Mouse (Mus musculus) forebrain, embryonic 14.5 days (tissue): Measurements from ENCODE around the gene Tulp3. TPM values are rescaled to one million over a fixed set of nuclear protein-coding genes. Genes with fewer than 3 reads are reported as not detected.
"Not testable (repeated sequence)": the region's sequence is repeated elsewhere in the genome, so short reads cannot be mapped to it uniquely, and the experiment has no call there.

Source experiments
- ATAC-seq: fragments of 200-750 bp; cut with Nextera tagmentation; 2 replicates; pipeline ENCODE4 v1.8.0; 2017; ENCODE audit warnings: mild to moderate bottlenecking, moderate library complexity
- DNase-seq: peaks from one replicate; pipeline ENCODE4 v3.0.0-alpha.2; 2015; ENCODE audit warnings: low spot score
- H3K27ac ChIP-seq: fragments of 300-500 bp; sonication (generic); 2 replicates; pipeline ENCODE4 v1.5.1; 2014; ENCODE audit warnings: low read depth, mild to moderate bottlenecking, control low read depth, low read length, moderate library complexity
- H3K27me3 ChIP-seq: fragments of 300-500 bp; sonication (generic); replicated peaks from 2 replicates; pipeline ENCODE4 v1.6.1; 2014; ENCODE audit warnings: low read length, control low read depth, mixed read lengths; ENCODE audit not compliant: control insufficient read depth, insufficient read depth
- H3K36me3 ChIP-seq: fragments of 300-500 bp; sonication (generic); 2 replicates; pipeline ENCODE4 v1.6.1; 2014; ENCODE audit warnings: low read length, control low read depth; ENCODE audit not compliant: control insufficient read depth, insufficient read depth
- H3K4me1 ChIP-seq: fragments of 300-500 bp; sonication (generic); 2 replicates; pipeline ENCODE4 v1.6.1; 2014; ENCODE audit warnings: antibody characterized with exemption, low read length, control low read depth; ENCODE audit not compliant: control insufficient read depth, insufficient read depth
- H3K4me2 ChIP-seq: fragments of 300-500 bp; sonication (generic); 2 replicates; pipeline ENCODE4 v1.6.1; 2014; ENCODE audit warnings: mild to moderate bottlenecking, control low read depth, low read length
- H3K4me3 ChIP-seq: fragments of 300-500 bp; sonication (generic); 2 replicates; pipeline ENCODE4 v1.5.1; 2014; ENCODE audit warnings: low read depth, low read length, control low read depth
- H3K9ac ChIP-seq: fragments of 300-500 bp; sonication (generic); 2 replicates; pipeline ENCODE4 v1.6.1; 2014; ENCODE audit warnings: mild to moderate bottlenecking, low read length, control low read depth, moderate library complexity
- H3K9me3 ChIP-seq: fragments of 300-500 bp; sonication (generic); replicated peaks from 2 replicates; pipeline ENCODE4 v1.6.1; 2016; ENCODE audit warnings: low read length, control low read depth, mixed read lengths; ENCODE audit not compliant: control insufficient read depth
- WGBS: fragments of 180-500 bp; shearing (Covaris S2); extraction: QIAGEN DNeasy Blood & Tissue Kit; methylation state at CpG from one replicate; pipeline ENCODE4 v1.1.7; 2014; 5-methylcytosine and 5-hydroxymethylcytosine counted together
- polyA plus RNA-seq: library from polyadenylated mRNA; unstranded; fragments of >200 nt; fragmentation: Nextera tagmentation; extraction: Ambion mirVana; gene quantifications from 2 replicates; pipeline ENCODE4 v1.2.1, GENCODE M21; 2014

Tulp3 gene
- polyA plus RNA-seq, 1 experiment from 2014 or later: 10.4 TPM

DNA sequence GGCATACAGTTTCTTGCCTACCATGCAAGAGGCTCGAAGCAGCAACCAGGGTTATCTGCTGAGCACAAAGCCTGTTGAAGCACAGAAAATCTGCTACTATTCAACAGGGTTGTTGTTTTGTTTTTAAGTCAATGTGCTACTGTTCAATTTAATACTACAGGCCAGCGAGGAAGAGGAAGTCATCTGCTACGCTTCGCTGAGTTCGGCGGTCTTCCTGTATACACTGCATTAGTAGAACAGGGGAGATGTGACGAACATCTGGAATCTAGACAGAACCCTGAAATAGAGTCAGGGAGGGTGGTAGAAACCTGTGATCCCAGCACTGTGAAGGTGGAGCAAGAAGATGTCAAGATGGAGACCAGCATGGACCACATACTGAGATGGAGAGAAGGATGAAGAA lies 28.1 kb upstream of the Tulp3 start:
- DNase-seq (no peak), ATAC-seq (no peak)
- no peak overlapping the region for H3K4me2 ChIP-seq
- 72% methylated on average over 7 of the region's 7 CpGs for WGBS
- H3K27me3 ChIP-seq: no peaks in the 10 kb centered on the region
- no peaks in the 10 kb centered on the region for H3K9me3 ChIP-seq
- H3K4me1 ChIP-seq: no peaks in the 10 kb centered on the region
- no peak overlapping the region for H3K27ac ChIP-seq
- no peaks in the 10 kb centered on the region for H3K36me3 ChIP-seq
- no peak overlapping the region for H3K9ac ChIP-seq
- H3K4me3 ChIP-seq: no peak overlapping the region

DNA sequence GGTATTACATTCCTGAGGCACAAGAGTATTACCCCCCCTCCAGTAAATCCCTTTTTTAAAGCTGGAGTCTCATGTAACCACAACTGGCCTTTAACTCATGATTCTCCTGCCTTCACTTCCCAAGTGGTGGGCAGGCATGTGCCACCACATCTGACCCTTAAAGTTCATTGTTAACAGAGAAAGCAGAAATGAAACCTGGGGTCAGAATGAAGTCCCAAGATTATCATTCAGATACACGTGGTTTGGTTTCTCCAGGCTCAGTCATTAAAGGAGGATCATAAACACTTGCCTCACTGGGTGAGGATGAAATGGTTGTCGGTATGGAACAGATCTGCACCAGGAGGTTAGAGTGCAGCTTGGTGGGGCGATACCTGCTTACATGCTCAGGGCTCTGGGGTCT lies 25.6 kb upstream of the Tulp3 start:
- 84% methylated on average over 3 of the region's 3 CpGs for WGBS
- no peak for ATAC-seq
- no peaks in the 10 kb centered on the region for H3K4me1 ChIP-seq

DNA sequence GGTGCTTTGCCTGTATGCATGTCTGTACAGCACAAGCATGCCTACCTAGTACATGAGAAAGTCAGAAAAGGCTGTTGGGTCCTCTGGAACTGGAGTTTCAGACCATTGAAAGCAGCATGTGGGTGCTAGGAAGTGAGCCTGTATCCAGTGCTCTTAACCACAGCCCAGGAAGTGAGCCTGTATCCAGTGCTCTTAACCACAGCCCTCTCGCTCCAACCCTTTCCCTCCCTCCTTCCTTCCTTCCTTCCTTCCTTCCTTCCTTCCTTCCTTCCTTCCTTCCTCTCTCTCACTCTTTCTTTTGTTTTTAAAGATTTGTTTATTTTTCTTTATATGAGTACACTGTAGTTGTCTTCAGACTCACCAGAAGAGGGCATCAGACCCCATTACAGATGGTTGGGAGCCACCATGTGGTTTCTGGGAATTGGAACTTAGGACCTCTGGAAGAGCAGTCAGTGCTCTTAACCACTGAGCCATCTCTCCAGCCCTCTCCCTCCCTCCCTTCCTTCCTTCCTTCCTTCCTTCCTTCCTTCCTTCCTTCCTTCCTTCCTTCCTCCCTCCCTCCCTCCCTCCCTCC lies 25.0 kb upstream of the Tulp3 start:
- 93% methylated on average over 1 of the region's 1 CpGs for WGBS
- ATAC-seq, H3K4me2 ChIP-seq, H3K4me1 ChIP-seq, H3K27ac ChIP-seq, DNase-seq, H3K9me3 ChIP-seq, H3K4me3 ChIP-seq, H3K27me3 ChIP-seq, H3K36me3 ChIP-seq, H3K9ac ChIP-seq: not testable (repeated sequence)

More for the DNA sequence above, 25.6 kb upstream of the Tulp3 start:
- Histone ChIP-seq H3K27me3 (no peaks in the 10 kb centered on the region), H3K9me3 (no peaks in the 10 kb centered on the region), H3K27ac (no peak overlapping the region), H3K36me3 (peaks cover 6% of the 10 kb centered on the region; the same call in 1 of the 2 replicates), H3K4me2 (no peak overlapping the region), H3K9ac (no peak overlapping the region), H3K4me3 (no peak overlapping the region)
- DNase-seq: no peak

GRCm38 (mm10) chr6:128379636-128380035 lies 24.0 kb upstream of the Tulp3 start:
- no peak overlapping the region for H3K9ac ChIP-seq
- no peaks in the 10 kb centered on the region for H3K4me1 ChIP-seq
- 85% methylated on average over 16 of the region's 16 CpGs for WGBS
- H3K27ac ChIP-seq: no peak overlapping the region
- no peaks in the 10 kb centered on the region for H3K9me3 ChIP-seq
- H3K4me2 ChIP-seq: no peak overlapping the region
- DNase-seq: no peak
- no peak overlapping the region for H3K4me3 ChIP-seq
- no peaks in the 10 kb centered on the region for H3K27me3 ChIP-seq
- no peak for ATAC-seq
- peaks cover 6% of the 10 kb centered on the region; the same call in 1 of the 2 replicates for H3K36me3 ChIP-seq

- Histone ChIP-seq H3K9ac (no peak overlapping the region), H3K9me3 (no peaks in the 10 kb centered on the region), H3K27ac (no peak overlapping the region), H3K4me2 (no peak overlapping the region), H3K4me1 (no peaks in the 10 kb centered on the region), H3K36me3 (peaks cover 33% of the 10 kb centered on the region), H3K27me3 (no peaks in the 10 kb centered on the region), H3K4me3 (no peak overlapping the region)
- ATAC-seq: no peak
- DNase-seq: no peak
- 93% methylated on average over 17 of the region's 17 CpGs for WGBS
These were observed 20.9 kb upstream of the Tulp3 start for GRCm38 (mm10) chr6:128376371-128377085.

GRCm38 (mm10) chr6:128375192-128375591 lies 19.5 kb upstream of the Tulp3 start, which contains the start of the genes Tex52 and Gm44596:
Gene Tex52, plus strand, starts transcription at chr6:128375456.
Gene Gm44596, plus strand, starts transcription at chr6:128375503.
- no peaks in the 10 kb centered on the region for H3K4me1 ChIP-seq
- H3K9ac ChIP-seq: 0 out of 2 replicates have a peak within 1 kb of the TSS, but pooled peaks have one; percentile 7
- 3% methylated on average over 6 of the region's 6 CpGs for WGBS
- H3K27me3 ChIP-seq: no peaks in the 10 kb centered on the region
- H3K27ac ChIP-seq: no peak within 1 kb of the TSS
- peak; percentile 70; the same call in 1 of the 2 replicates for ATAC-seq
- peak; percentile 60 for DNase-seq
- no peak within 1 kb of the TSS for H3K4me2 ChIP-seq
- H3K36me3 ChIP-seq: peaks cover 47% of the 10 kb centered on the region
- no peak within 1 kb of the TSS for H3K4me3 ChIP-seq
- no peaks in the 10 kb centered on the region for H3K9me3 ChIP-seq

GRCm38 (mm10) chr6:128370040-128370439 lies 14.4 kb upstream of the Tulp3 start:
- Histone ChIP-seq H3K36me3 (peaks cover 85% of the 10 kb centered on the region), H3K4me3 (no peak overlapping the region), H3K9ac (no peak overlapping the region), H3K4me1 (no peaks in the 10 kb centered on the region), H3K9me3 (no peaks in the 10 kb centered on the region), H3K27ac (no peak overlapping the region), H3K4me2 (no peak overlapping the region), H3K27me3 (no peaks in the 10 kb centered on the region)
- WGBS: 90% methylated on average over 5 of the region's 5 CpGs
- ATAC-seq (no peak), DNase-seq (no peak)

- DNase-seq: no peak
- Histone ChIP-seq H3K4me3 (no peak overlapping the region), H3K27me3 (no peaks in the 10 kb centered on the region), H3K4me2 (no peak overlapping the region), H3K27ac (no peak overlapping the region), H3K4me1 (peaks cover 2% of the 10 kb centered on the region), H3K36me3 (peaks cover 57% of the 10 kb centered on the region), H3K9me3 (no peaks in the 10 kb centered on the region), H3K9ac (no peak overlapping the region)
- ATAC-seq: no peak
- WGBS: 92% methylated on average over 5 of the region's 5 CpGs
These were observed 10.8 kb upstream of the Tulp3 start for GRCm38 (mm10) chr6:128366466-128366865.

DNA sequence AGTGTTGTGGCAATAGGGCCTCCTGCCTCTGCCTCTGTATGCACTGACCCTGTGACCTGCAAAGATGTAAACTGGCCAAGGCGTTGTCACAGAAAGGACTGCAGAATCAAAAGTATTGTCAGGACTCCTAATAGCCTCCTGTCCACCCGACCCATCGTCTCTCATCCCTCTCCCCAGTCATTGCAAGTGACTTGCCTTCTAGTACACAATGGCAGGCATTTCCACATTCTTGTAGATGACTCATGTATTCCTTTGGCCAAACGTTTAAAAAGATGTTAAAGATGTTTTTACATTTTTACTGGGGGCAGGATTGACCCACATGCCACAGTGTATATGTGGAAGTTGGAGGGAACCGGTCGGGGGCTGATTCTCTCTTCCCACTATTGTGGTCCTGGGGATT lies 9.1 kb upstream of the Tulp3 start:
- no peaks in the 10 kb centered on the region for H3K9me3 ChIP-seq
- 83% methylated on average over 6 of the region's 6 CpGs for WGBS
- H3K9ac ChIP-seq: no peak overlapping the region
- ATAC-seq (no peak), DNase-seq (no peak)
- H3K4me2 ChIP-seq: no peak overlapping the region
- peaks cover 12% of the 10 kb centered on the region for H3K4me1 ChIP-seq
- no peak overlapping the region for H3K27ac ChIP-seq
- H3K27me3 ChIP-seq: no peaks in the 10 kb centered on the region
- peaks cover 41% of the 10 kb centered on the region for H3K36me3 ChIP-seq
- H3K4me3 ChIP-seq: no peak overlapping the region
